Mouse (Mus musculus) embryonic facial prominence, embryonic 14.5 days (tissue): ENCODE results near the gene Prickle1. TPM values are rescaled to one million over a fixed set of nuclear protein-coding genes. Genes with fewer than 3 reads are reported as not detected.

ENCODE experiments used
- polyA plus RNA-seq: library from polyadenylated mRNA; unstranded; fragments of >200 nt; fragmentation: Nextera tagmentation; extraction: Ambion mirVana; gene quantifications from 2 replicates; pipeline ENCODE4 v1.2.1, GENCODE M21; 2014

Gene Prickle1
- polyA plus RNA-seq, 1 experiment from 2014 or later = 35.7 TPM

Other genes starting within 250 kb of the Prickle1 start
- gene Zcrb1, start 197.6 kb downstream of the Prickle1 start, polyA plus RNA-seq = 110 and 112 TPM in 2 replicates
- gene Pphln1, start 197.5 kb downstream of the Prickle1 start, polyA plus RNA-seq = 21.6 and 26.2 TPM in 2 replicates